Mouse (Mus musculus): ENCODE results near the gene Vwf.
A peak's percentile ranks its signal among the peaks of the same experiment; 100 is the strongest.

The Vwf gene

GRCm38 (mm10) chr6:125548406-125548805, 1.8 kb downstream of the Vwf start:
- DNase-seq: no peak

GRCm38 (mm10) chr6:125550172-125550571, 3.6 kb downstream of the Vwf start:
- no peak for DNase-seq

- peak in 1 of 2 experiments; percentile 14 for DNase-seq
Measured at GRCm38 (mm10) chr6:125552760-125553159, 6.2 kb downstream of the Vwf start.

- DNase-seq: no peak
Measured at GRCm38 (mm10) chr6:125553551-125553950, 7.0 kb downstream of the Vwf start.

- no peak for DNase-seq
Measured at GRCm38 (mm10) chr6:125558831-125559230, 12.3 kb downstream of the Vwf start.

- no peak for DNase-seq
Measured at GRCm38 (mm10) chr6:125561031-125561430, 14.5 kb downstream of the Vwf start.

- DNase-seq: no peak
Measured at GRCm38 (mm10) chr6:125561521-125561920, 14.9 kb downstream of the Vwf start.

- DNase-seq: peak in 1 of 2 experiments; percentile 48
Measured at GRCm38 (mm10) chr6:125564812-125565281, 18.3 kb downstream of the Vwf start.

- DNase-seq: no peak
Measured at GRCm38 (mm10) chr6:125565326-125565725, 18.8 kb downstream of the Vwf start.

- DNase-seq: no peak
Measured at GRCm38 (mm10) chr6:125566656-125567055, 20.1 kb downstream of the Vwf start.

- no peak for DNase-seq
Measured at GRCm38 (mm10) chr6:125568381-125568780, 21.8 kb downstream of the Vwf start.

GRCm38 (mm10) chr6:125572291-125573188, 26.0 kb downstream of the Vwf start:
- peak; percentile 84 to 88 for DNase-seq

GRCm38 (mm10) chr6:125573189-125573928, 26.8 kb downstream of the Vwf start:
- DNase-seq: peak; percentile 77 to 85

GRCm38 (mm10) chr6:125575080-125575479, 28.5 kb downstream of the Vwf start:
- DNase-seq: no peak

- no peak for DNase-seq
Measured at GRCm38 (mm10) chr6:125577301-125577700, 30.7 kb downstream of the Vwf start.

GRCm38 (mm10) chr6:125577882-125578646, 31.5 kb downstream of the Vwf start:
- DNase-seq: no peak

GRCm38 (mm10) chr6:125578647-125579011, 32.1 kb downstream of the Vwf start:
- no peak for DNase-seq

GRCm38 (mm10) chr6:125579864-125580263, 33.3 kb downstream of the Vwf start:
- no peak for DNase-seq

- DNase-seq: no peak
Measured at GRCm38 (mm10) chr6:125583666-125584065, 37.1 kb downstream of the Vwf start.

- no peak for DNase-seq
Measured at GRCm38 (mm10) chr6:125584266-125584665, 37.7 kb downstream of the Vwf start.

GRCm38 (mm10) chr6:125585579-125585978, 39.0 kb downstream of the Vwf start:
- peak; percentile 70 to 76 for DNase-seq

GRCm38 (mm10) chr6:125586042-125586566, 39.5 kb downstream of the Vwf start:
- no peak for DNase-seq

- DNase-seq: no peak
Measured at GRCm38 (mm10) chr6:125588241-125588640, 41.7 kb downstream of the Vwf start.

Measured in kidney, postnatal 36 days (tissue).